20 mouse cellular contexts compared by ENCODE assay signal in genomic region chr7:4647992-4648391, GRCm38 (mm10). TPM values are rescaled to one million over a fixed set of nuclear protein-coding genes. Genes with fewer than 3 reads are reported as not detected.
DNase-seq lines count a peak whose midpoint lies in the region; ATAC-seq and TF ChIP-seq lines count a peak whose summit lies in the region.
"Had no signal": no experiment of that assay in that cellular context is flagged by ENCODE, and none has a peak within 500 bp of the region (broad histone marks: within the 10 kb centered on the region; RNA-seq: fewer than 3 reads in every experiment).

No protein-coding gene starts in this region.

- no peak for TF ChIP-seq POLR2A in spleen, adult 2 months (IDR thresholded peaks at IDR 0.05; ENCODE audit: low read depth, low read length)

- H3K4me3 ChIP-seq in gastrocnemius, adult 2 months: no peak overlapping the region
- no peak overlapping the region for H3K4me3 ChIP-seq in spleen, adult 2 months (ENCODE audit: extremely low read depth, insufficient read depth, insufficient read length)
- H3K4me3 ChIP-seq: embryonic facial prominence, embryonic 12.5 days; erythroblast, embryonic 14.5 days; forebrain, embryonic 15.5 days; hindbrain, embryonic 15.5 days; limb, embryonic 15.5 days; stomach, embryonic 15.5 days had no signal

- H3K27ac ChIP-seq in gastrocnemius, adult 2 months: peak overlapping the region; percentile 56
- peak overlapping the region; percentile 11; the same call in 1 of the 2 replicates for H3K27ac ChIP-seq in spleen, adult 2 months (ENCODE audit: insufficient read depth, low read length)
- H3K27ac ChIP-seq: embryonic facial prominence, embryonic 12.5 days; forebrain, embryonic 15.5 days; hindbrain, embryonic 15.5 days; limb, embryonic 15.5 days; stomach, embryonic 15.5 days had no signal

- peak; percentile 12 for DNase-seq in gastrocnemius, adult 2 months
- no peak for DNase-seq in gastrocnemius, adult 8-10 months (ENCODE audit: low spot score in 2 of 2)
- no peak for DNase-seq in spleen, adult 2 months (ENCODE audit: low read depth in 1 of 2, low spot score in 2 of 2)
- no peak for DNase-seq in spleen, adult 12 weeks (ENCODE audit: low spot score)
- DNase-seq in c-Kit-positive CD71-positive TER-119-positive erythroid progenitor cells, embryonic 14.5 days (ENCODE audit: low spot score): no peak
- no peak for DNase-seq in ovary, postnatal 10 days (ENCODE audit: low spot score)
- DNase-seq: cerebellum, adult 9-10 months; kidney, postnatal 36 days; right cerebral cortex, adult 18-20 months; thymus, adult 18-20 months had no signal

- peaks cover 27% of the 10 kb centered on the region for H3K36me3 ChIP-seq in spleen, adult 2 months (ENCODE audit: control insufficient read depth, insufficient read depth, low read length)

- H3K27me3 ChIP-seq in spleen, adult 2 months (ENCODE audit: control insufficient read depth, insufficient read depth, low read length): no peaks in the 10 kb centered on the region
- H3K27me3 ChIP-seq: embryonic facial prominence, embryonic 12.5 days; forebrain, embryonic 15.5 days; hindbrain, embryonic 15.5 days; limb, embryonic 15.5 days; stomach, embryonic 15.5 days had no signal

- intact Hi-C loops in gastrocnemius, adult 2 months (cut with DNase I): no loop called here

- WGBS in spleen, adult 2 months: 69% methylated on average over 2 of the region's 2 CpGs

- ATAC-seq in megakaryocyte, adult 5-6 weeks (ENCODE audit: poor library complexity, severe bottlenecking): 0 out of 2 replicates have a peak, but pooled peaks have one; percentile 19
- ATAC-seq in megakaryocyte-erythroid progenitor cell, adult 5-6 weeks (replicated peaks; ENCODE audit: low FRiP score, low TSS enrichment, poor library complexity, severe bottlenecking): no peak
- ATAC-seq: forebrain, embryonic 15.5 days had no signal

- peaks cover 29% of the 10 kb centered on the region for H3K4me1 ChIP-seq in spleen, adult 2 months (ENCODE audit: control insufficient read depth, insufficient read depth, insufficient read length)
- H3K4me1 ChIP-seq: embryonic facial prominence, embryonic 12.5 days; forebrain, embryonic 15.5 days had no signal

- TF ChIP-seq CTCF in gastrocnemius, adult 2 months (IDR thresholded peaks at IDR 0.05): no peak
- TF ChIP-seq CTCF in spleen, adult 2 months (IDR thresholded peaks at IDR 0.05; ENCODE audit: extremely low read depth, insufficient read depth, insufficient read length, insufficient replicate concordance): no peak

RNA-seq across cellular contexts. Expression of gene Ppp6r1, which starts 10.8 kb away (rescaled TPM):
- total RNA-seq in gastrocnemius, adult 2 months (2021): 10 to 100 TPM; 45.0 to 51.2 TPM
- total RNA-seq in gastrocnemius, adult 8-10 months (2022): 10 to 100 TPM; 48.2 to 53.4 (median 49.4) TPM
- 136 and 159 TPM in 2 replicates for polyA plus RNA-seq in spleen, adult 2 months (2012; rRNA removed)
- total RNA-seq in megakaryocyte, adult 5-6 weeks (2015): 71.1 and 72.6 TPM in 2 replicates
- 85.6 and 101 TPM in 2 replicates for total RNA-seq in megakaryocyte, adult 5-6 weeks (2017)
- 81.4 and 118 TPM in 2 replicates for total RNA-seq in megakaryocyte-erythroid progenitor cell, adult 5-6 weeks (2014; fragmentation: Nextera tagmentation)
- total RNA-seq in megakaryocyte-erythroid progenitor cell, adult 5-6 weeks (2017): 82.5 and 90.9 TPM in 2 replicates

RNA-seq across cellular contexts. Expression of gene Tmem86b, which starts 16.8 kb away (rescaled TPM):
- 1 to 10 TPM; 2.6 to 3.3 TPM for total RNA-seq in gastrocnemius, adult 2 months (2021)
- 1 to 10 TPM; 1.4 to 2.3 (median 2.0) TPM for total RNA-seq in gastrocnemius, adult 8-10 months (2022)
- polyA plus RNA-seq in spleen, adult 2 months (2012; rRNA removed): 31.9 and 32.7 TPM in 2 replicates
- total RNA-seq in megakaryocyte, adult 5-6 weeks (2015): 8.9 and 10.7 TPM in 2 replicates
- 13.6 and 22.1 TPM in 2 replicates for total RNA-seq in megakaryocyte, adult 5-6 weeks (2017)
- 17.6 and 19.4 TPM in 2 replicates for total RNA-seq in megakaryocyte-erythroid progenitor cell, adult 5-6 weeks (2014; fragmentation: Nextera tagmentation)
- 7.7 and 15.6 TPM in 2 replicates for total RNA-seq in megakaryocyte-erythroid progenitor cell, adult 5-6 weeks (2017)

RNA-seq across cellular contexts. Expression of gene Hspbp1, which starts 36.9 kb away (rescaled TPM):
- total RNA-seq in gastrocnemius, adult 2 months (2021): 10 to 100 TPM; 23.4 to 29.8 TPM
- 10 to 100 TPM; 23.4 to 28.8 (median 24.4) TPM for total RNA-seq in gastrocnemius, adult 8-10 months (2022)
- 32.2 and 37.3 TPM in 2 replicates for polyA plus RNA-seq in spleen, adult 2 months (2012; rRNA removed)
- total RNA-seq in megakaryocyte, adult 5-6 weeks (2015): 12.7 and 16.9 TPM in 2 replicates
- total RNA-seq in megakaryocyte, adult 5-6 weeks (2017): 9.8 and 15.3 TPM in 2 replicates
- 69.0 and 77.0 TPM in 2 replicates for total RNA-seq in megakaryocyte-erythroid progenitor cell, adult 5-6 weeks (2014; fragmentation: Nextera tagmentation)
- total RNA-seq in megakaryocyte-erythroid progenitor cell, adult 5-6 weeks (2017): 44.9 and 47.4 TPM in 2 replicates

RNA-seq across cellular contexts. Expression of gene Brsk1, which starts 42.4 kb away (rescaled TPM):
- total RNA-seq in gastrocnemius, adult 2 months (2021): under 1 TPM; 0.48 to 0.75 TPM
- total RNA-seq in gastrocnemius, adult 8-10 months (2022): under 1 TPM; 0.13 to 0.49 (median 0.39) TPM
- polyA plus RNA-seq in spleen, adult 2 months (2012; rRNA removed): 0.84 and 1.3 TPM in 2 replicates
- not detected in 2 replicates for total RNA-seq in megakaryocyte, adult 5-6 weeks (2015)
- total RNA-seq in megakaryocyte, adult 5-6 weeks (2017): not detected in 2 replicates
- not detected in 2 replicates for total RNA-seq in megakaryocyte-erythroid progenitor cell, adult 5-6 weeks (2014; fragmentation: Nextera tagmentation)
- not detected in 2 replicates for total RNA-seq in megakaryocyte-erythroid progenitor cell, adult 5-6 weeks (2017)

RNA-seq across cellular contexts. Expression of gene Ptprh, which starts 44.2 kb away (rescaled TPM):
- total RNA-seq in gastrocnemius, adult 2 months (2021): not detected
- total RNA-seq in gastrocnemius, adult 8-10 months (2022): not detected
- 0.07 and 0.11 TPM in 2 replicates for polyA plus RNA-seq in spleen, adult 2 months (2012; rRNA removed)
- not detected in 2 replicates for total RNA-seq in megakaryocyte, adult 5-6 weeks (2015)
- total RNA-seq in megakaryocyte, adult 5-6 weeks (2017): not detected in 2 replicates
- total RNA-seq in megakaryocyte-erythroid progenitor cell, adult 5-6 weeks (2014; fragmentation: Nextera tagmentation): not detected in 2 replicates
- 0.46 TPM in 1 of 2 replicates, not detected in the other for total RNA-seq in megakaryocyte-erythroid progenitor cell, adult 5-6 weeks (2017)
- polyA plus RNA-seq: embryonic facial prominence, embryonic 12.5 days; erythroblast, embryonic 14.5 days; limb, embryonic 15.5 days; lung, embryonic 16.5 days; neural tube, embryonic 11.5 days had no signal
